Mouse (Mus musculus): ENCODE results near the gene Dgcr6. TPM values are rescaled to one million over a fixed set of nuclear protein-coding genes. Genes with fewer than 3 reads are reported as not detected.
A peak's percentile ranks its signal among the peaks of the same experiment; 100 is the strongest.

Dgcr6 gene
- polyA plus RNA-seq, 1 experiment from 2014 or later = 156 TPM

DNA sequence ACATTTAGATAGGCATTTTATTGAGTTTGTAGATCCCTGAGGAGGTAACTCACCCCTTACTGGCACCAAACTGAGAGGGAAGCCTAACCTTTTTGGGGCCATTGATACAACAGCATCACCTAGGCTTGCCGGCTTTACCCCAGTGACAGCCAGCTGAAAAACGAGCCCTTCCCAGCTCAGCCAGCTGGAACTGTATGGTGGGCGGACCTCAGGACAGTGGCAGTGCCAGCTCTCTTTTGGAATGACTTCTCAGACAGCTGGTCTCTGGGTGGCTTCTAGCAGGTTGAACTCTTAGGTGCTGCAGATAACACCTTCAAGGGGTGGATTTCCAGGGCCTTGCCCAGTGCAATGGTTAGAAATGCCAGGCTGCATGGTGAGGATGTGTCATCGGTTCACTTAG is 18.4 kb upstream of the Dgcr6 start:
- ATAC-seq = no peak
- Histone ChIP-seq H3K27ac (ENCODE audit: low read length) (no peak overlapping the region), H3K4me2 (ENCODE audit: low read length) (no peak overlapping the region), H3K9ac (replicated peaks; ENCODE audit: low read depth, low read length) (no peak overlapping the region), H3K27me3 (replicated peaks; ENCODE audit: control insufficient read depth, insufficient read depth, low read length) (no peaks in the 10 kb centered on the region; the same call in 1 of the 2 replicates), H3K4me1 (replicated peaks; ENCODE audit: control insufficient read depth, insufficient read depth, low read length) (no peaks in the 10 kb centered on the region), H3K9me3 (ENCODE audit: control insufficient read depth, low read length) (no peaks in the 10 kb centered on the region), H3K4me3 (replicated peaks; ENCODE audit: low read length) (no peak overlapping the region), H3K36me3 (ENCODE audit: control insufficient read depth, insufficient read depth) (no peaks in the 10 kb centered on the region)
- WGBS = 72% methylated on average over 4 of the region's 4 CpGs

DNA sequence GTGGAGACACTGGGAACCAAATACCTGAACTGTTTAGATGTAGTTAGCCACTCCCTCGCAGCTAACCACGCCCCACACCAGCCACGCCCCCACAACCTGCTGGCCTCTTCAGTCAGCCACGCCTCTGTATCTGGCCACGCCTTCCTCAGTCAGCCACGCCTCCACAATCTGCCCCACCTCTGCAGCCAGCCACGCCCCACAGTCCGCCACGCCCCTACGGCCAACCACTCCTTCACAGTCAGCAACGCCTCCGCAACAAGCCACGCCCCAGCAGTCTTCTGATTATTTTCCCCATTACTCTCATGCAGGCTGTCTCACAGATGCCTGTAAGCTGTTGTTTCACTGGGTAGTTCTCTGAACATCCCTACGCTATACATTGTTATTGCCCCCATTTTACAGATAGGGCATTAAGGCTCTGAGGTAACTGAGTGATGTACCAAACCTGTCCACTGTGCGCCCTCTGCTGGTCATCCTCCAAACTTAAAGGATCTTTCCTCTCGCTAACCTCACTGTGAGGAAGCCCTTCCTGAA is 16.2 kb upstream of the Dgcr6 start:
- Histone ChIP-seq H3K4me3 (replicated peaks; ENCODE audit: low read length) (no peak overlapping the region), H3K9me3 (ENCODE audit: control insufficient read depth, low read length) (no peaks in the 10 kb centered on the region), H3K27me3 (replicated peaks; ENCODE audit: control insufficient read depth, insufficient read depth, low read length) (no peaks in the 10 kb centered on the region; the same call in 1 of the 2 replicates), H3K36me3 (ENCODE audit: control insufficient read depth, insufficient read depth) (no peaks in the 10 kb centered on the region), H3K4me1 (replicated peaks; ENCODE audit: control insufficient read depth, insufficient read depth, low read length) (no peaks in the 10 kb centered on the region), H3K4me2 (ENCODE audit: low read length) (no peak overlapping the region), H3K27ac (ENCODE audit: low read length) (no peak overlapping the region), H3K9ac (replicated peaks; ENCODE audit: low read depth, low read length) (no peak overlapping the region)
- ATAC-seq = no peak
- 22% methylated on average over 16 of the region's 16 CpGs for WGBS

DNA sequence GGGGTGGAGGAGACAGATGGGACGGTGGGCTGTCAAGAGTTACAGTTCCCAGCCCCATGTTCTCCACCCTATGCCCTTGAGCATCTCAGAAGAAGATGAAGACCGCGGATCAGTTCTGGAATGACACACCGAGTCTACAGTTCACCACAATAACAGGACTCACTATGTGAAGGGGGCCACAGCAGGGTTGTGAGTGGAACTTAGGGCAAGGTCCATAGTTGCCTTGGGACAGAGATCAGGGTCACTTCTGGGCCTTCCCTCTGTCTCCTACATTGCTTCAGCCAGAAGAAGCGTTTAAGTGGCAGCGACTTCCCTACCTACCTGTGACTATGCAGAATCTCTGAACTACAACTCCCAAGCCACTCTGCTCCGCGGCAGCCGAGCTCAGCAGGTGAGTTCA is 15.6 kb upstream of the Dgcr6 start:
- Histone ChIP-seq H3K4me1 (replicated peaks; ENCODE audit: control insufficient read depth, insufficient read depth, low read length) (no peaks in the 10 kb centered on the region), H3K27ac (ENCODE audit: low read length) (no peak overlapping the region), H3K9ac (replicated peaks; ENCODE audit: low read depth, low read length) (no peak overlapping the region), H3K9me3 (ENCODE audit: control insufficient read depth, low read length) (no peaks in the 10 kb centered on the region), H3K27me3 (replicated peaks; ENCODE audit: control insufficient read depth, insufficient read depth, low read length) (no peaks in the 10 kb centered on the region; the same call in 1 of the 2 replicates), H3K4me2 (ENCODE audit: low read length) (no peak overlapping the region), H3K4me3 (replicated peaks; ENCODE audit: low read length) (no peak overlapping the region), H3K36me3 (ENCODE audit: control insufficient read depth, insufficient read depth) (no peaks in the 10 kb centered on the region)
- ATAC-seq = no peak
- 58% methylated on average over 9 of the region's 9 CpGs for WGBS

DNA sequence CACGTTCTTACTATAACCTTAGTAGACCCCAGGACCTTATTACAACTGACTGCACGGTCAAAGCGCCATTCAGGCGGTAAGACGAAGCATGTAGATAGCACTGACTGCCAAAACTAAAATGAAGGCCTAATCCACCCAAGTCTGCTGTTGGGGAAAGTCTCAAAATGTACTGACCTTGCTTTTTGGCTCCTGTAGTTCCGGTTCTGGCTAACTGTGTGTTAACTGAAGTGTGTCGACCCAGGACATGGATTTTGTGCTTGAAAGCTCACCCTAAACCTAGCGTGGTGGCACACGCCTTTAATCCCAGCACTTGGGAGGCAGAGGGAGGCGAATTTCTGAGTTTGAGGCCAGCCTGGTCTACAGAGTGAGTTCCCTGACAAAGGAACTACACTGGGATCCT is 7.7 kb upstream of the Dgcr6 start:
- WGBS = 87% methylated on average over 10 of the region's 10 CpGs
- H3K27me3 ChIP-seq (replicated peaks; ENCODE audit: control insufficient read depth, insufficient read depth, low read length) = no peaks in the 10 kb centered on the region
- no peak for ATAC-seq

DNA sequence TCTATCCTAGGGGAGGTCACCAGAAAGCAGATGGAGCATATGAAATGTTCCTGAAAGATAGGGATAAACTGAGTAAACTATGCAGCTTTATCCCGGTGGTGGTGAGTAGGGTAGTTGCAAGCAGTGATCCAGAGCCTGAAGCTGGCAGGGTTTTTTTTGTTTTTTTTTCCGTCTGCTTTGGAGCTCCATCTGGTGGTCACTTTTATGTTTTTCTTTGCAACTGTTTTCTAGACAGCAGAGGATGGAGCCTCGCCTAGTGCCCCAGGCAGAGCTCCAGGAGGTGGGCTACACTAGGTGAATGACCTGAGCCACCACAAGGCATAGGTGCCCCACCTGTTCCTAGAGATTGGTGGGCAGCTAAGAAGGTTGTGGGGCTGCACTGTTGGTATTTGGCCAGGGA is 5.0 kb upstream of the Dgcr6 start:
- 1% methylated on average over 3 of the region's 3 CpGs for WGBS
- H3K4me2 ChIP-seq (ENCODE audit: low read length) = no peak overlapping the region
- no peaks in the 10 kb centered on the region for H3K36me3 ChIP-seq (ENCODE audit: control insufficient read depth, insufficient read depth)
- no peak overlapping the region for H3K4me3 ChIP-seq (replicated peaks; ENCODE audit: low read length)
- no peaks in the 10 kb centered on the region for H3K27me3 ChIP-seq (replicated peaks; ENCODE audit: control insufficient read depth, insufficient read depth, low read length)
- H3K9ac ChIP-seq (replicated peaks; ENCODE audit: low read depth, low read length) = no peak overlapping the region
- no peak overlapping the region for H3K27ac ChIP-seq (ENCODE audit: low read length)
- H3K9me3 ChIP-seq (ENCODE audit: control insufficient read depth, low read length) = no peaks in the 10 kb centered on the region; the same call in 1 of the 2 replicates
- ATAC-seq = peak; percentile 66
- H3K4me1 ChIP-seq (replicated peaks; ENCODE audit: control insufficient read depth, insufficient read depth, low read length) = no peaks in the 10 kb centered on the region

More for the DNA sequence above, 7.7 kb upstream of the Dgcr6 start:
- no peak overlapping the region for H3K9ac ChIP-seq (replicated peaks; ENCODE audit: low read depth, low read length)
- no peaks in the 10 kb centered on the region; the same call in 1 of the 2 replicates for H3K9me3 ChIP-seq (ENCODE audit: control insufficient read depth, low read length)
- no peaks in the 10 kb centered on the region for H3K36me3 ChIP-seq (ENCODE audit: control insufficient read depth, insufficient read depth)
- H3K4me1 ChIP-seq (replicated peaks; ENCODE audit: control insufficient read depth, insufficient read depth, low read length) = no peaks in the 10 kb centered on the region
- H3K4me2 ChIP-seq (ENCODE audit: low read length) = no peak overlapping the region
- no peak overlapping the region for H3K27ac ChIP-seq (ENCODE audit: low read length)
- no peak overlapping the region for H3K4me3 ChIP-seq (replicated peaks; ENCODE audit: low read length)

DNA sequence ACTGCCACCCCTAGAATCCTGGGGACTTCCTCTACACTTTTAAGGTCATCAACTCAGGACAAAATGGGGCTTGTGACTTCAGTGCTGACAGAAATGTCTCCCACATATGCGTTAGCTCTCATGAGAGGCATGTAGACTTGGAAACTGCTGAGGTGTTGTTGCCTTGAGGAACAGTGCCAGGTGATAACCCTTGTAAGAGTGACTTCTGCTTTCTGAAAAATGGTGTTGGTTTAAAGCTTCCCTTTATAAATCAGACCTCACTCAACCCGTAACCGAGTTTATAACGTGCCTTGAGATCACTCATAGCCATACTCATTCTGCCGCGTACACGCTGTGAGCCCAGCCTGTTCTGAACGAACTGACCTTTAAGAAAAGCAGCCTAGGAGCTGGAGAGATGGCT is 4.6 kb upstream of the Dgcr6 start:
- Histone ChIP-seq H3K4me1 (replicated peaks; ENCODE audit: control insufficient read depth, insufficient read depth, low read length) (peaks cover 2% of the 10 kb centered on the region; the same call in 1 of the 2 replicates), H3K4me2 (ENCODE audit: low read length) (no peak overlapping the region), H3K27me3 (replicated peaks; ENCODE audit: control insufficient read depth, insufficient read depth, low read length) (no peaks in the 10 kb centered on the region), H3K36me3 (ENCODE audit: control insufficient read depth, insufficient read depth) (no peaks in the 10 kb centered on the region), H3K27ac (ENCODE audit: low read length) (no peak overlapping the region), H3K9ac (replicated peaks; ENCODE audit: low read depth, low read length) (no peak overlapping the region), H3K4me3 (replicated peaks; ENCODE audit: low read length) (no peak overlapping the region), H3K9me3 (ENCODE audit: control insufficient read depth, low read length) (no peaks in the 10 kb centered on the region)
- 80% methylated on average over 8 of the region's 8 CpGs for WGBS
- no peak for ATAC-seq

DNA sequence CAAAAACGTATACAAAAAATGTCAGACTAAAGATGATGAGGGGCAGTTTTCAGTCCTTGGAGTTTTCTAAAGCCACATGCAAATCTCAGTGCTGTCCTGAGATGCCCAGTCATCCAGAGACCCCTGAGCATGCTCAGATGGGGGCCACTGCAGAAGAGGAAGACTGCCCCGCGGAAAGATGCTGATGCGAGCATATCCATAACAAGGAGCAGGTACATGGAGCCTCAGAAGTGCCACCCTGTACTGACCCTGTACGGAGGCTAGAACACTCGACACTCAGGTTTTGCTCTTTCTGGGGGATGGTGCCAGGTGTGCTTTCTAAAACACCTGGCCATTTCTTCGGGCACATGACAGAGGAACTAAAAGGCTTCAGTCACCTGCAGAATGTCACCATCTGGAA is 338 bp upstream of the Dgcr6 start:
- Histone ChIP-seq H3K36me3 (ENCODE audit: control insufficient read depth, insufficient read depth) (no peaks in the 10 kb centered on the region), H3K27me3 (replicated peaks; ENCODE audit: control insufficient read depth, insufficient read depth, low read length) (no peaks in the 10 kb centered on the region), H3K9ac (replicated peaks; ENCODE audit: low read depth, low read length) (no peak overlapping the region), H3K4me1 (replicated peaks; ENCODE audit: control insufficient read depth, insufficient read depth, low read length) (peaks cover 2% of the 10 kb centered on the region; the same call in 1 of the 2 replicates), H3K27ac (ENCODE audit: low read length) (no peak overlapping the region), H3K4me2 (ENCODE audit: low read length) (no peak overlapping the region), H3K4me3 (replicated peaks; ENCODE audit: low read length) (no peak overlapping the region), H3K9me3 (ENCODE audit: control insufficient read depth, low read length) (no peaks in the 10 kb centered on the region)
- peak; percentile 16 for ATAC-seq
- 57% methylated on average over 7 of the region's 7 CpGs for WGBS

DNA sequence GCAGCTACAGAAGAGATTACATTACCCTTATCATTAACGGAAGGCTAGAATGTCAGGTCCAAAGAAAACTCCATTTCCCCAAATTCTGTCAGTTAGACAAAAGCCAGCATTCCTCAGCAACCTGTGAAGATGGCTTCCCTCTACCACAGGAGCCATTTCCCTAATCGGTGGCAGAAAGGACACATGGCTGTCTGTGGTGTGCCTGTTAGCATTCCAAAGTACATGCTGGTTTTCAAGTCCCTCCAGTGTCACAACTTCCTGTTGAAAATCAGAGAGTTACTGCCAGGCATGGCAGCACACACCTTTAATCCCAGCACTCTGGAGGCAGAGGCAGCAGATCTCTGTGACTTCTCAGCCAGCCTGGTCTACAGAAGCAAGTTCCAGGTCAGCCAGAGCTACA is 3.6 kb downstream of the Dgcr6 start:
- WGBS = 78% methylated on average over 2 of the region's 2 CpGs
- Histone ChIP-seq H3K9me3 (ENCODE audit: control insufficient read depth, low read length) (no peaks in the 10 kb centered on the region), H3K36me3 (ENCODE audit: control insufficient read depth, insufficient read depth) (no peaks in the 10 kb centered on the region), H3K27me3 (replicated peaks; ENCODE audit: control insufficient read depth, insufficient read depth, low read length) (no peaks in the 10 kb centered on the region), H3K27ac (ENCODE audit: low read length) (no peak overlapping the region), H3K4me2 (ENCODE audit: low read length) (no peak overlapping the region), H3K4me1 (replicated peaks; ENCODE audit: control insufficient read depth, insufficient read depth, low read length) (peaks cover 2% of the 10 kb centered on the region; the same call in 1 of the 2 replicates), H3K9ac (replicated peaks; ENCODE audit: low read depth, low read length) (no peak overlapping the region), H3K4me3 (replicated peaks; ENCODE audit: low read length) (no peak overlapping the region)
- ATAC-seq = no peak

DNA sequence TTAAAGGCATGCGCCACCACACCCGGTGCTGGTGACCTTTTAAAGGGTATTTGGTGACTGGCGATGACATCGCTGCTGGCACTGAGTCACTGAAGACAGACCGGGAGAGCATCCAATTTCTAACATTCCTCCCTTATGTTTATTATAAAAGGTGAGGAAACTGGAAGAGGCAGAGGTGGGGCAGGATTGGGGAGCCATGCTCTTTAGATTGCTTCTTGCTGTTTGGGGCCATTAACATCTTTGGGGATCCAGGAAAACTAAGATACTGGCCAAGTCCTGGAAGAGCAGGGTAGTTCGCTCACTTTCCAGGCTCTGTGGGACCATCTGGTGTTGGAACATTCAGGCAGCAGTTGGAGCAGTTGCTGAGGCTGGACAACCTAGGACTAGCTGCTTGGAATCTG is 5.7 kb downstream of the Dgcr6 start:
- Histone ChIP-seq H3K36me3 (ENCODE audit: control insufficient read depth, insufficient read depth) (no peaks in the 10 kb centered on the region), H3K4me1 (replicated peaks; ENCODE audit: control insufficient read depth, insufficient read depth, low read length) (no peaks in the 10 kb centered on the region), H3K9ac (replicated peaks; ENCODE audit: low read depth, low read length) (no peak overlapping the region), H3K9me3 (ENCODE audit: control insufficient read depth, low read length) (no peaks in the 10 kb centered on the region), H3K27ac (ENCODE audit: low read length) (no peak overlapping the region), H3K27me3 (replicated peaks; ENCODE audit: control insufficient read depth, insufficient read depth, low read length) (no peaks in the 10 kb centered on the region), H3K4me2 (ENCODE audit: low read length) (no peak overlapping the region), H3K4me3 (replicated peaks; ENCODE audit: low read length) (no peak overlapping the region)
- 73% methylated on average over 6 of the region's 6 CpGs for WGBS
- no peak for ATAC-seq

DNA sequence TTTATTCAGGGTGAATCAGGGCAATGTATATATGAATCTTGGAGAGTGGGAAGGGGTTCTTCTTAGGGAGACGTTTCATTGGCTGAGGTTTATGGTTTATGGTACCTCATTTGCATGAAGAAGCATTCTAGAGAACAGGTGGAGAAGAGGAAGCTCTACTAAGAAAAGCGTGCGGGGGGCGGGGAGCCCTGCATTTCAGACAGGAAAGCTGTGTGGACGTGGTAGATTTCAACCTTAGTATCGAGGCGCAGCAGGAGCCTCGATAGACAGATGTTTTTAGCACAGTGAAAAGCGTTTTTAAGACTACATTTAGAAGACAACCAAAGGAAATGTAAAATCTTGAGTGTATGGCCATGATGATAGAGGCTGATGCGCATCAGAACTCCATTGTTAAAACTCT is 6.6 kb downstream of the Dgcr6 start:
- Histone ChIP-seq H3K9ac (replicated peaks; ENCODE audit: low read depth, low read length) (no peak overlapping the region), H3K4me1 (replicated peaks; ENCODE audit: control insufficient read depth, insufficient read depth, low read length) (no peaks in the 10 kb centered on the region), H3K36me3 (ENCODE audit: control insufficient read depth, insufficient read depth) (no peaks in the 10 kb centered on the region), H3K27ac (ENCODE audit: low read length) (no peak overlapping the region), H3K9me3 (ENCODE audit: control insufficient read depth, low read length) (no peaks in the 10 kb centered on the region), H3K4me3 (replicated peaks; ENCODE audit: low read length) (no peak overlapping the region), H3K4me2 (ENCODE audit: low read length) (no peak overlapping the region), H3K27me3 (replicated peaks; ENCODE audit: control insufficient read depth, insufficient read depth, low read length) (no peaks in the 10 kb centered on the region)
- WGBS = 80% methylated on average over 10 of the region's 10 CpGs
- no peak for ATAC-seq
